Mouse (Mus musculus) CD4-positive, CD25-positive, alpha-beta regulatory T cell, adult 4 months (primary cell): ENCODE data around the gene Kif17. TPM values are rescaled to one million over a fixed set of nuclear protein-coding genes. Genes with fewer than 3 reads are reported as not detected.

Experiments used
- ATAC-seq: one replicate; pipeline ENCODE4 v1.8.0; 2017
- polyA plus RNA-seq, 2 experiments: library from polyadenylated mRNA; unstranded; fragments of 100-300 nt; shearing (Covaris generic); gene quantifications; one replicate each; pipeline ENCODE4 v1.2.1; 2017

Kif17 gene
- polyA plus RNA-seq, 2 experiments from 2014 or later = 0.12 TPM; not detected in 1

DNA sequence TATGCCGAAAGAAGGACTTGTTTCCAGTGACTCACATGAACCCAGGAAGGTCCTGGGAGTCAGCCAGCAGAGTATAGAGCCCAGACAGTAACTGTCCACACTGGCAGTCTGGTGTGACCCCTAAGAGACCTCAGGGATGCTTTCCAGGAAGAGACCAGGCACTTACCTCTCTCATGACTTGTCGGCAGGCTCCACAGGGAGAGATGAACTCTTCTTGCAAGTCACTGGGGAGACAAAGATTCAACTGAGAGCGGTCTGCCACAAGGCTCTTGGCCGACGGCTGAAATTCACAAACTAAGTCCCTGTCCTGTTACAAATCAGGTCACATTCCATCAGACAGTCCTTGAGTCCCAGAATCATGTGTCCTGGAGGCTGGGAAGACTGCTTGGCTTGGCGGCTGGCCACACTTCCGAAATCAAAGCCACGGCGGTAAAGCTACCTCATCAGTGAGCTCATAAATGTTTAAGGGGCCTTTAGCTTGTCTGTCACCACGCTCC is 93.2 kb downstream of the Kif17 start:
- ATAC-seq = no peak

DNA sequence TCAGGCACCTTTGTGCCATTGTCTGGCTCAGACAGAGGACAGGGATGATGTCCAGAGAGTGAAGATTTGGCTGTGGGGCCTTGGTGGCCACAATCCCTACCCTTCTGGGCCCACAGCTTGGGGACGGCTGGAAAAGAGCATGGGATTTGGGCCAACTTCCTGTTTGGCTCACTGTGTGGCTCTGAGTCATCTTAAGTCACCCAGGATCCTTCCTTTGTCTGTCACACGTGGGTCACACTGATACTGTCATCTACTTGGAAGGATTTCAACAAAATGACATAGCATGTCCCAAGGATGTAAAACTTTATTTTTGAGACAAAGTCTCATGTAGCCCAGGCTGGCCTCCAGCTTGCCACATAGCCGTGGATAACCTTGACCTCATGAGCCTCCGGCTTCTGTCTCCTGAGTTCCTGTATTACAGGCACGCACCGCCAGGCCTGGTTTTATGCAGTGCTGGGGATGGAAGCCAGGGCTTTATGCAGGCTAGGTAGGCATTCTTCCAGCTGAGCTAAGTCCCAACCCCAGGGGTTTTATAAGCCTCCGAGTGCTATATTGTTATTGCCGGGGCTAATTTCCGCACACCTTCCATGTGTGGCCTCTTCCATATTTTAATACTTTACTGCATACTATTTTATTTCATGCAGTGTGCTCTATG is 94.8 kb downstream of the Kif17 start:
- no peak for ATAC-seq

DNA sequence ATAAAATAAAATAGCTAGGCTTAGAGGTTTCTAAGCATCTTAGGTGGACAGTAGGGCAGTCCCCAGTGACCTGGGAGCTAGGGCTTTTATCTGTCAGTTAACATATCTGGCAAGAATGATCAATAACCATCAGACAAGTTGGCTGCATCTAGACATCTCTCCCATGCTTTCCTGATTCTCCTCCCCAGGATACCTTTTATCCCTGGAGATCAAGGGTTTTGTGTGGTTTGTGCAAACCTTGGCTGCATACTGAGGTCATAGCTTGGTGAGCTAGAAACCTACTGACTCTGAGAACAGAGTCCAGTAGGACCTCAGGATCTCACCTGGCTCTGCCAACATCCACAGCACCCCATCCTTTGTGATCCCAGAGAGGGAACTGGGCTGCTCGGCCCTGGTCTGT is 97.0 kb downstream of the Kif17 start:
- ATAC-seq = no peak

DNA sequence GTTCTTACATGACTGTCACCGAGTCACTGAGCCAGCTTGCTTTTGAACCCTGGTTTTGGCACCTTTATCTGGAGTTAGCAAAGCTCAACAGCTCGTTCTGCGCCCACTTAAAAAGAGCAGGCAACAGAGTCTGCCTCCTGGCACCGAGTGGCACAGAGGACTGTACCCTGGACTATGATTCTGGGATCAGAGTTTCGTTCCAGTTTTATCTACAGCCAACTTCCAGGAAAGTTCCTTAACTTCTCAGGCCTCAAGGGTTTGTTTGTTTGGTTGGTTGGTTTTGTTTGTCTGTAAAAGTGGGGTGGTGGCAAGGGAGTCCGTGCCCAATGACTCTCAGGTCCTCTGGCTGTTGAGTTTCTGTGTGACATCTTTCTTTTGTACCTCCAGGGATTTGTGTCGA is 98.5 kb downstream of the Kif17 start:
- no peak for ATAC-seq

Other genes with a start within 250 kb of the Kif17 start
- 100 to 1,000 TPM; 164 to 189 TPM for gene Hp1bp3, start 34.1 kb upstream of the Kif17 start, polyA plus RNA-seq
- gene Sh2d5, start within 50 bp of the Kif17 start, polyA plus RNA-seq = under 1 TPM in 1 of 2 experiments, not detected in 1; 0.54 TPM
- 100 to 1,000 TPM in 1 of 2 experiments, 10 to 100 TPM in 1; 92.3 to 122 TPM for gene Ddost, start 54.3 kb downstream of the Kif17 start, polyA plus RNA-seq
- 10 to 100 TPM; 12.9 to 22.6 TPM for gene Pink1, start 75.9 kb downstream of the Kif17 start, polyA plus RNA-seq
- gene Cda, start 117.6 kb downstream of the Kif17 start, polyA plus RNA-seq = not detected
- gene Fam43b, start 146.1 kb downstream of the Kif17 start, polyA plus RNA-seq = not detected
- 10 to 100 TPM; 12.2 to 16.9 TPM for gene Mul1, start 184.2 kb downstream of the Kif17 start, polyA plus RNA-seq
- gene Camk2n1, start 203.9 kb downstream of the Kif17 start, polyA plus RNA-seq = 1 to 10 TPM in 1 of 2 experiments, under 1 TPM in 1; 0.95 to 1.2 TPM